Mouse (Mus musculus) embryonic facial prominence, embryonic 10.5 days (tissue): ENCODE measurements around the gene Itgb7. TPM values are rescaled to one million over a fixed set of nuclear protein-coding genes. Genes with fewer than 3 reads are reported as not detected.

Experiments used
- DNase-seq: peaks from one replicate; pipeline ENCODE4 v3.0.0-alpha.2; 2017; ENCODE audit warnings: low spot score
- H3K27ac ChIP-seq: fragments of 300-500 bp; sonication (generic); replicated peaks from 2 replicates; pipeline ENCODE4 v1.5.1; 2016; ENCODE audit warnings: mild to moderate bottlenecking
- H3K27me3 ChIP-seq: fragments of 300-500 bp; sonication (generic); replicated peaks from 2 replicates; pipeline ENCODE4 v1.6.1; 2016; ENCODE audit warnings: low read depth, mild to moderate bottlenecking; ENCODE audit not compliant: poor library complexity, severe bottlenecking
- H3K36me3 ChIP-seq: fragments of 300-500 bp; sonication (generic); replicated peaks from 2 replicates; pipeline ENCODE4 v1.6.1; 2016; ENCODE audit warnings: mild to moderate bottlenecking, moderate library complexity
- H3K4me1 ChIP-seq: fragments of 300-500 bp; sonication (generic); 2 replicates; pipeline ENCODE4 v1.6.1; 2016
- H3K4me3 ChIP-seq: fragments of 300-500 bp; sonication (generic); 2 replicates; pipeline ENCODE4 v1.5.1; 2016; ENCODE audit warnings: mild to moderate bottlenecking, moderate library complexity
- H3K9me3 ChIP-seq: fragments of 300-500 bp; sonication (generic); 2 replicates; pipeline ENCODE4 v1.6.1; 2016; ENCODE audit warnings: mild to moderate bottlenecking
- WGBS: fragments of 180-500 bp; shearing (Covaris S2); methylation state at CpG from one replicate; pipeline ENCODE4 v1.1.7; 2016; 5-methylcytosine and 5-hydroxymethylcytosine counted together
- polyA plus RNA-seq: library from polyadenylated mRNA; unstranded; fragments of >200 nt; fragmentation: Nextera tagmentation; extraction: Ambion mirVana; gene quantifications from 2 replicates; pipeline ENCODE4 v1.2.1, GENCODE M21; 2016

Itgb7 gene
- 1.1 and 1.6 TPM in 2 replicates for polyA plus RNA-seq

GRCm38 (mm10) chr15:102231748-102232147 lies at the start of gene Itgb7:
Gene Itgb7 (minus strand): TSS chr15:102231944.
- Histone ChIP-seq H3K9me3 (no peaks in the 10 kb centered on the region), H3K27me3 (no peaks in the 10 kb centered on the region), H3K36me3 (peaks cover 33% of the 10 kb centered on the region), H3K4me1 (peaks cover 47% of the 10 kb centered on the region), H3K4me3 (no peak within 1 kb of the TSS), H3K27ac (no peak within 1 kb of the TSS)
- WGBS = 45% methylated on average over 6 of the region's 6 CpGs
- no peak for DNase-seq

GRCm38 (mm10) chr15:102280623-102281022 lies 48.9 kb upstream of the Itgb7 start:
- no peaks in the 10 kb centered on the region for H3K9me3 ChIP-seq
- H3K4me1 ChIP-seq = peaks cover 24% of the 10 kb centered on the region
- peak overlapping the region; percentile 95 for H3K4me3 ChIP-seq
- no peaks in the 10 kb centered on the region for H3K27me3 ChIP-seq
- peaks cover 31% of the 10 kb centered on the region for H3K36me3 ChIP-seq
- H3K27ac ChIP-seq = peak overlapping the region; percentile 93; the same call in 1 of the 2 replicates
- no peak for DNase-seq
- 95% methylated on average over 19 of the region's 19 CpGs for WGBS

GRCm38 (mm10) chr15:102279783-102280520 lies 48.2 kb upstream of the Itgb7 start:
- peak overlapping the region; percentile 93 for H3K27ac ChIP-seq
- peaks cover 24% of the 10 kb centered on the region for H3K4me1 ChIP-seq
- no peaks in the 10 kb centered on the region for H3K9me3 ChIP-seq
- peak; percentile 25 for DNase-seq
- H3K27me3 ChIP-seq = no peaks in the 10 kb centered on the region
- 29% methylated on average over 13 of the region's 13 CpGs for WGBS
- peaks cover 31% of the 10 kb centered on the region for H3K36me3 ChIP-seq
- H3K4me3 ChIP-seq = peak overlapping the region; percentile 95

GRCm38 (mm10) chr15:102279092-102279782 lies 47.5 kb upstream of the Itgb7 start, which contains the start of gene Mfsd5:
Gene Mfsd5 (plus strand): TSS chr15:102279454.
- H3K27ac ChIP-seq = peak within 1 kb of the TSS; percentile 93
- peaks cover 21% of the 10 kb centered on the region for H3K4me1 ChIP-seq
- WGBS = under 1% methylated on average over 65 of the region's 65 CpGs
- H3K36me3 ChIP-seq = peaks cover 31% of the 10 kb centered on the region
- DNase-seq = peak; percentile 95
- no peaks in the 10 kb centered on the region for H3K27me3 ChIP-seq
- H3K4me3 ChIP-seq = peak within 1 kb of the TSS; percentile 95
- H3K9me3 ChIP-seq = no peaks in the 10 kb centered on the region

- peak overlapping the region; percentile 95 for H3K4me3 ChIP-seq
- peak overlapping the region; percentile 93 for H3K27ac ChIP-seq
- WGBS = 35% methylated on average over 7 of the region's 7 CpGs
- H3K36me3 ChIP-seq = peaks cover 31% of the 10 kb centered on the region
- H3K9me3 ChIP-seq = no peaks in the 10 kb centered on the region
- no peaks in the 10 kb centered on the region for H3K27me3 ChIP-seq
- DNase-seq = no peak
- H3K4me1 ChIP-seq = peaks cover 21% of the 10 kb centered on the region
Observed at GRCm38 (mm10) chr15:102278726-102279091, 47.0 kb upstream of the Itgb7 start.

DNA sequence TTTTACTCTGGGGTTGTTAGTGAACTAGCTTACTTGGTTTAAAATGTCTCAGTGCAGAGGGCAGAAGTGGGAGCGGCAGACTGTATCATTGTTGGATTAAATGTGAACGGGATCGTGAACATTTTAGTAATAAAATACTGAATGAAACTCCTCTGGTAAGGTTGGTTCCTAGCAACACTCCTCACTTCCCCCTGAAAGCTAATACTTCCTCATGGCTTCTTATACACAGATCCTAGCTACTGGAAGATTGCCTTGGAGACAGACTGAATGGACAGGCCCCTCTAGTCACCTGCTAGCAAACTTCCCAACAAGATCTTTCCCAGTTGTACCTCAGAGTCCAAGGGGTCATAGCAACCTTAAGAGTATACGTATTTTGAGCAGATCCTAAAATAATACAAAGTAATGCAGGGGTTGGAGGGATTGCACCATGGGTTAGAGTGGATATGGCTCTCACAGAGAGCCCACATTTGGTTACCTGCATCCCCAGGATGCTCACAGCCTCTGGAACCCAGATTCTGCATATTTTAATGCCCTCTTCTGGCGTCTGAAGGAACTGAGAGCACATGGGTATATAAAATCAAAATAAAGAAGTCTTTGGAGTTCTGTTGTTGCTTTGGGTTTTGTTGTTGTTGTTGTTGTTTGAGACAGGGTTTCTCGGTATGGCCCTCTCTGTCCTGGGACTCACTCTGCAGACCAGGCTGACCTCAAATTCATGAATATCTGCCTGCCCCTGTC lies 42.4 kb upstream of the Itgb7 start:
- no peaks in the 10 kb centered on the region for H3K9me3 ChIP-seq
- DNase-seq = no peak
- 75% methylated on average over 6 of the region's 6 CpGs for WGBS

GRCm38 (mm10) chr15:102271441-102271840 lies 39.7 kb upstream of the Itgb7 start:
- DNase-seq = no peak
- peak overlapping the region; percentile 75 for H3K27ac ChIP-seq
- no peaks in the 10 kb centered on the region for H3K36me3 ChIP-seq
- H3K27me3 ChIP-seq = peaks cover 17% of the 10 kb centered on the region
- no peaks in the 10 kb centered on the region for H3K9me3 ChIP-seq
- peak overlapping the region; percentile 49 for H3K4me3 ChIP-seq
- 21% methylated on average over 3 of the region's 3 CpGs for WGBS
- H3K4me1 ChIP-seq = peaks cover 23% of the 10 kb centered on the region

More for the DNA sequence above, 42.4 kb upstream of the Itgb7 start:
- peaks cover 17% of the 10 kb centered on the region for H3K27me3 ChIP-seq
- H3K4me3 ChIP-seq = no peak overlapping the region
- H3K36me3 ChIP-seq = no peaks in the 10 kb centered on the region
- peaks cover 29% of the 10 kb centered on the region for H3K4me1 ChIP-seq
- no peak overlapping the region for H3K27ac ChIP-seq

- Histone ChIP-seq H3K27ac (peak within 1 kb of the TSS; percentile 75), H3K4me3 (peak within 1 kb of the TSS; percentile 49), H3K27me3 (peaks cover 17% of the 10 kb centered on the region), H3K9me3 (no peaks in the 10 kb centered on the region), H3K36me3 (no peaks in the 10 kb centered on the region), H3K4me1 (peaks cover 23% of the 10 kb centered on the region)
- DNase-seq = peak; percentile 47
- WGBS = 6% methylated on average over 21 of the region's 21 CpGs
Observed at GRCm38 (mm10) chr15:102270274-102270960, 38.7 kb upstream of the Itgb7 start, which contains the start of gene Gm9918. Gene Gm9918 (plus strand): TSS chr15:102270563.

- no peaks in the 10 kb centered on the region for H3K36me3 ChIP-seq
- H3K4me1 ChIP-seq = peaks cover 29% of the 10 kb centered on the region
- no peak overlapping the region for H3K27ac ChIP-seq
- peaks cover 14% of the 10 kb centered on the region for H3K27me3 ChIP-seq
- no peaks in the 10 kb centered on the region for H3K9me3 ChIP-seq
- 89% methylated on average over 5 of the region's 5 CpGs for WGBS
- H3K4me3 ChIP-seq = no peak overlapping the region
- no peak for DNase-seq
Observed at GRCm38 (mm10) chr15:102265548-102265947, 33.8 kb upstream of the Itgb7 start.

- H3K4me1 ChIP-seq = peaks cover 43% of the 10 kb centered on the region
- H3K36me3 ChIP-seq = no peaks in the 10 kb centered on the region
- DNase-seq = no peak
- H3K9me3 ChIP-seq = no peaks in the 10 kb centered on the region
- 0 out of 2 replicates have a peak overlapping the region, but pooled peaks have one; percentile 25 for H3K27ac ChIP-seq
- WGBS = 81% methylated on average over 2 of the region's 2 CpGs
- H3K27me3 ChIP-seq = peaks cover 21% of the 10 kb centered on the region
- H3K4me3 ChIP-seq = no peak overlapping the region
Observed at GRCm38 (mm10) chr15:102263037-102263436, 31.3 kb upstream of the Itgb7 start.

GRCm38 (mm10) chr15:102262582-102262981 lies 30.8 kb upstream of the Itgb7 start:
- peaks cover 25% of the 10 kb centered on the region for H3K27me3 ChIP-seq
- 48% methylated on average over 7 of the region's 7 CpGs for WGBS

More at GRCm38 (mm10) chr15:102262582-102262981, 30.8 kb upstream of the Itgb7 start:
- no peaks in the 10 kb centered on the region for H3K9me3 ChIP-seq
- H3K4me1 ChIP-seq = peaks cover 48% of the 10 kb centered on the region
- no peaks in the 10 kb centered on the region for H3K36me3 ChIP-seq
- no peak for DNase-seq
- H3K27ac ChIP-seq = peak overlapping the region; percentile 41; the same call in 1 of the 2 replicates
- no peak overlapping the region for H3K4me3 ChIP-seq
